Mouse (Mus musculus) CH12.LX (cell line): Measurements from ENCODE around the gene Pfkfb4. TPM values are rescaled to one million over a fixed set of nuclear protein-coding genes. Genes with fewer than 3 reads are reported as not detected.

ENCODE experiments used
- DNase-seq: peaks from one replicate; pipeline ENCODE4 v3.0.0-alpha.2; 2013; ENCODE audit errors: extremely low read depth
- H3K27ac ChIP-seq: 2 replicates; pipeline ENCODE4 v1.5.1; 2012; ENCODE audit warnings: low read depth, mild to moderate bottlenecking, control low read depth, moderate library complexity; ENCODE audit not compliant: insufficient read depth
- H3K27me3 ChIP-seq: replicated peaks from 2 replicates; pipeline ENCODE3; 2012; ENCODE audit warnings: inconsistent platforms
- H3K36me3 ChIP-seq, 2 experiments: replicated peaks in 1 of 2; 2 replicates each; pipeline versions ENCODE3 to v1.6.1; 2012; ENCODE audit warnings: inconsistent platforms in 1 of 2, low read length in 1 of 2, mild to moderate bottlenecking in 1 of 2, mixed read lengths in 1 of 2, moderate library complexity in 1 of 2; ENCODE audit not compliant: control insufficient read depth in 1 of 2, insufficient read depth in 1 of 2
- H3K4me1 ChIP-seq, 2 experiments: 2 replicates each; pipeline ENCODE4 v1.6.1; 2012; ENCODE audit warnings: inconsistent platforms in 1 of 2, moderate library complexity in 1 of 2; ENCODE audit not compliant: insufficient read depth in 2 of 2, control insufficient read depth in 1 of 2
- H3K4me2 ChIP-seq: 2 replicates; pipeline ENCODE4 v1.6.1; 2012; ENCODE audit warnings: low read depth, mild to moderate bottlenecking, control low read depth; ENCODE audit not compliant: poor library complexity, insufficient read depth, severe bottlenecking
- H3K4me3 ChIP-seq, 3 experiments: fragments of 150-350 bp in 1 of 3; sonication (generic) in 1 of 3; replicated peaks in 1 of 3; 2 replicates each; pipeline versions ENCODE3 to v1.5.1; 2011 to 2012; ENCODE audit warnings: low read depth in 2 of 3, low read length in 2 of 3, mild to moderate bottlenecking in 2 of 3, moderate library complexity in 2 of 3, control low read depth in 1 of 3, improper control_type of control experiment in 1 of 3, inconsistent platforms in 1 of 3, mixed read lengths in 1 of 3; ENCODE audit not compliant: poor library complexity in 1 of 3
- H3K79me2 ChIP-seq: replicated peaks from 2 replicates; pipeline ENCODE4 v1.6.1; 2012; ENCODE audit warnings: mild to moderate bottlenecking, moderate library complexity; ENCODE audit not compliant: control insufficient read depth, poor library complexity, insufficient read depth, severe bottlenecking; ENCODE audit errors: extremely low read depth
- H3K9ac ChIP-seq: 2 replicates; pipeline ENCODE4 v1.6.1; 2012; ENCODE audit warnings: low read depth, mild to moderate bottlenecking, control low read depth, moderate library complexity; ENCODE audit not compliant: insufficient read depth
- H3K9me3 ChIP-seq: replicated peaks from 2 replicates; pipeline ENCODE3; 2012; ENCODE audit warnings: low read length, inconsistent platforms, mixed read lengths
- BHLHE40 ChIP-seq: IDR thresholded peaks from 2 replicates; pipeline ENCODE4 v1.6.1; 2011; ENCODE audit warnings: mild to moderate bottlenecking, low read depth, low read length, improper control_type of control experiment
- CHD1 ChIP-seq: IDR thresholded peaks from 2 replicates; pipeline ENCODE4 v1.6.1; 2012; ENCODE audit warnings: low read depth, low read length, improper control_type of control experiment, inconsistent platforms
- CHD2 ChIP-seq: IDR thresholded peaks from 2 replicates; pipeline ENCODE4 v1.6.1; 2011; ENCODE audit warnings: low read length, improper control_type of control experiment
- CTCF ChIP-seq, 2 experiments: IDR thresholded peaks in 1 of 2; conservative IDR thresholded peaks in 1 of 2; 2 replicates each; pipeline ENCODE4 v1.5.1; 2011 to 2012; ENCODE audit warnings: low read depth in 2 of 2, low read length in 2 of 2, improper control_type of control experiment in 1 of 2, inconsistent platforms in 1 of 2, mild to moderate bottlenecking in 1 of 2, moderate library complexity in 1 of 2
- E2F4 ChIP-seq: IDR thresholded peaks from 2 replicates; pipeline ENCODE4 v1.6.1; 2011; ENCODE audit warnings: low read depth, low read length, improper control_type of control experiment; ENCODE audit not compliant: insufficient replicate concordance
- ELF1 ChIP-seq: IDR thresholded peaks from 2 replicates; pipeline ENCODE4 v1.6.1; 2014; ENCODE audit warnings: low read depth, mild to moderate bottlenecking, inconsistent platforms, low read length, improper control_type of control experiment
- EP300 ChIP-seq: IDR thresholded peaks from 2 replicates; pipeline ENCODE4 v1.6.1; 2011; ENCODE audit warnings: low read length, improper control_type of control experiment
- ETS1 ChIP-seq: conservative IDR thresholded peaks from 2 replicates; pipeline ENCODE4 v1.6.1; 2012; ENCODE audit warnings: low read depth, mild to moderate bottlenecking, inconsistent platforms, low read length, improper control_type of control experiment, moderate library complexity
- GABPA ChIP-seq: IDR thresholded peaks from 2 replicates; pipeline ENCODE4 v1.6.1; 2012; ENCODE audit warnings: low read depth, low read length, improper control_type of control experiment, inconsistent platforms; ENCODE audit not compliant: insufficient replicate concordance
- HCFC1 ChIP-seq: IDR thresholded peaks from 2 replicates; pipeline ENCODE4 v1.6.1; 2012; ENCODE audit warnings: low read depth, mild to moderate bottlenecking, inconsistent platforms, low read length, improper control_type of control experiment
- IRF4 ChIP-seq: IDR thresholded peaks from 2 replicates; pipeline ENCODE4 v1.6.1; 2014; ENCODE audit warnings: low read depth, mild to moderate bottlenecking, inconsistent platforms, low read length, improper control_type of control experiment
- JUN ChIP-seq: IDR thresholded peaks from 2 replicates; pipeline ENCODE4 v1.6.1; 2011; ENCODE audit warnings: low read depth, mild to moderate bottlenecking, low read length, improper control_type of control experiment, moderate library complexity; ENCODE audit not compliant: insufficient read depth
- JUND ChIP-seq: conservative IDR thresholded peaks from 2 replicates; pipeline ENCODE4 v1.6.1; 2011; ENCODE audit warnings: low read depth, low read length, improper control_type of control experiment
- MAFK ChIP-seq: IDR thresholded peaks from 2 replicates; pipeline ENCODE4 v1.6.1; 2011; ENCODE audit warnings: low read length, improper control_type of control experiment; ENCODE audit not compliant: insufficient replicate concordance
- MAX ChIP-seq: IDR thresholded peaks from 2 replicates; pipeline ENCODE4 v1.6.1; 2011; ENCODE audit warnings: low read length, improper control_type of control experiment
- MAZ ChIP-seq: IDR thresholded peaks from 2 replicates; pipeline ENCODE4 v1.6.1; 2012; ENCODE audit warnings: low read depth, mild to moderate bottlenecking, inconsistent platforms, low read length, improper control_type of control experiment, moderate library complexity
- MXI1 ChIP-seq: IDR thresholded peaks from 2 replicates; pipeline ENCODE4 v1.6.1; 2011; ENCODE audit warnings: mild to moderate bottlenecking, low read depth, low read length, improper control_type of control experiment
- MYC ChIP-seq: IDR thresholded peaks from 2 replicates; pipeline ENCODE4 v1.6.1; 2011; ENCODE audit warnings: low read depth, mild to moderate bottlenecking, improper control_type of control experiment, low read length
- NRF1 ChIP-seq: IDR thresholded peaks from 2 replicates; pipeline ENCODE4 v1.6.1; 2014; ENCODE audit warnings: low read depth, mild to moderate bottlenecking, inconsistent platforms, low read length, improper control_type of control experiment, moderate library complexity
- POLR2A ChIP-seq: IDR thresholded peaks from 2 replicates; pipeline ENCODE4 v1.6.1; 2011; ENCODE audit warnings: low read depth, mild to moderate bottlenecking, improper control_type of control experiment, low read length
- RCOR1 ChIP-seq: conservative IDR thresholded peaks from 2 replicates; pipeline ENCODE4 v1.6.1; 2012; ENCODE audit warnings: low read depth, mild to moderate bottlenecking, inconsistent platforms, low read length, improper control_type of control experiment
- SMC3 ChIP-seq: IDR thresholded peaks from 2 replicates; pipeline ENCODE4 v1.6.1; 2011; ENCODE audit warnings: low read depth, low read length, improper control_type of control experiment
- TBP ChIP-seq: conservative IDR thresholded peaks from 2 replicates; pipeline ENCODE4 v1.6.1; 2011; ENCODE audit warnings: low read depth, low read length, improper control_type of control experiment
- TCF12 ChIP-seq: IDR thresholded peaks from 2 replicates; pipeline ENCODE4 v1.6.1; 2014; ENCODE audit warnings: low read depth, mild to moderate bottlenecking, inconsistent platforms, low read length, improper control_type of control experiment
- UBTF ChIP-seq: IDR thresholded peaks from 2 replicates; pipeline ENCODE4 v1.6.1; 2012; ENCODE audit warnings: low read depth, mild to moderate bottlenecking, inconsistent platforms, low read length, improper control_type of control experiment, moderate library complexity
- ZC3H11A ChIP-seq: IDR thresholded peaks from 2 replicates; pipeline ENCODE4 v1.6.1; 2012; ENCODE audit warnings: low read depth, mild to moderate bottlenecking, inconsistent platforms, low read length, improper control_type of control experiment
- ZMIZ1 ChIP-seq: IDR thresholded peaks from 2 replicates; pipeline ENCODE4 v1.6.1; 2012; ENCODE audit warnings: low read depth, mild to moderate bottlenecking, inconsistent platforms, low read length, improper control_type of control experiment
- ZNF384 ChIP-seq: IDR thresholded peaks from 2 replicates; pipeline ENCODE4 v1.6.1; 2012; ENCODE audit warnings: low read depth, low read length, improper control_type of control experiment, inconsistent platforms
- dilution Hi-C: fragments of 300-500 bp; cut with MboI; formaldehyde crosslinking; loops from 2 replicates; pipeline ENCODE4 v1.14.3; 2020; ENCODE audit warnings: low sequenced_read_pairs; ENCODE audit not compliant: extremely low pct_unique_long_range_greater_than_20kb, extremely low pct_ligation_motif_present
- in situ Hi-C: fragments of 300-500 bp; cut with MboI; formaldehyde crosslinking; loops from 3 replicates; pipeline ENCODE4 v1.14.3; 2019; ENCODE audit warnings: low sequenced_read_pairs, low pct_ligation_motif_present, low pct_unique_long_range_greater_than_20kb, mixed read lengths
- polyA plus RNA-seq: library from polyadenylated mRNA; unstranded; fragments of >175 nt; gene quantifications from 2 replicates; pipeline ENCODE4 v1.2.1, GENCODE M21; 2012; ENCODE audit warnings: low read depth; ENCODE audit not compliant: insufficient read length
- total RNA-seq, 2 experiments: library from RNA; depleted of rRNA; stranded (reverse); fragments of 300-350 nt in 1 of 2; fragments of >200 nt in 1 of 2; gene quantifications; 2 replicates each; pipeline ENCODE4 v1.2.3; 2012 to 2014

The Pfkfb4 gene
- total and polyA plus RNA-seq, 3 experiments, result 5.1 to 6.7 (median 5.9) TPM

DNA sequence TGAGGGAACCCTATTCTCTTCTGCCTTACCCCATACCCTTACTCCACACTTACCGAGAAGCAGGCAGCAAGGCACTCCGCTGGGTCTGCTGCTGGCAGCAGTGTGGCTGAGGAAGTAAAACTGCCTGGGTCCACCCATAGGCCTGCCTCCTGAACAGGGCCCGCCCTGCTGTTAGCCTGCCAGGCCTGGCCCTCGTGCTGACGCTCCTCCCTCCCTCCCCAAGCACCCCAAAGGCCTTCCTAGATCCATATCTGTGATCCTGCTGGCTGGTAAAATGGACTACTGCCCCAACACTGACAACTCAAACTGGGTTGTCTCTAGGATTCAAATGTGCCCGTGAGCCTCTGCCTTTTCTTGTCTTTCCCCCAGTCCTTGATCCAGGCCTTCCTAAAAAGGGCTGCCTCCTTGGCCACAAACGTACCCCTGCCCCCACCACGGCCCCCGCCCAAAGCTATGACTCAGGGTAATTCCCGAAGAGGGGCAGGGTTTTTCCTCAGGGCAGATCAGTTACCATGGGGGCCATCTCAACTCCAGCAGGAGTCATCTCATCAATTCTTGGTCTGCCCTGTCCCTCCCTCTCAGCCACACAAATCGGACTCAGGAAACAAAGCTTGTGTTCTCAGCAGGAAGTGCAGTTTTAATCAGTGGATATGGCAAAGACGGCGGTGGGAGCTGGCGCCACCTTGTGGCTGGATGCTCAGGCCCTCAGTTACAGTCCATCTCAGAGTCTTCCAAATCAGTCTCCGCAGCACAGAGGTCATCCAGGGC is 67.7 kb downstream of the Pfkfb4 start, which contains the start of gene Trex1 (continued):
- TF ChIP-seq MXI1 (no peak; the same call in 1 of the 2 replicates), NRF1 (0 out of 2 replicates have a peak, but pooled peaks have one; percentile 2), CTCF (conservative IDR thresholded peaks at IDR 0.05 in 1 of 2, IDR thresholded peaks at IDR 0.05 in 1 of 2; ENCODE audit: low read depth in 2 of 2, low read length in 2 of 2) (peak; percentile 84 to 97), JUN (no peak), ZNF384 (no peak), ZMIZ1 (peak; percentile 96), TBP (peak; percentile 84), TCF12 (peak; percentile 82), UBTF (0 out of 2 replicates have a peak, but pooled peaks have one; percentile 29), ZC3H11A (peak; percentile 47; the same call in 1 of the 2 replicates), RCOR1 (no peak), HCFC1 (peak; percentile 55), MAX (peak; percentile 81; the same call in 1 of the 2 replicates), SMC3 (peak; percentile 97), ETS1 (peak; percentile 76), POLR2A (peak; percentile 95), MAZ (peak; percentile 95), BHLHE40 (peak; percentile 50; the same call in 1 of the 2 replicates), JUND (no peak), CHD2 (peak; percentile 58), GABPA (no peak), IRF4 (peak; percentile 40; the same call in 1 of the 2 replicates)

- H3K79me2 ChIP-seq, result peaks cover 26% of the 10 kb centered on the region
- H3K9ac ChIP-seq, result peak overlapping the region; percentile 37
- H3K27me3 ChIP-seq, result no peaks in the 10 kb centered on the region
- dilution Hi-C loops (no loop called here), in situ Hi-C loops (no loop called here)
- no peak for DNase-seq
- H3K9me3 ChIP-seq, result no peaks in the 10 kb centered on the region
- peaks cover 57 to 87% of the 10 kb centered on the region in 2 experiments for H3K36me3 ChIP-seq
- peak overlapping the region; percentile 89 for H3K27ac ChIP-seq
- H3K4me1 ChIP-seq, result peaks cover 35 to 48% of the 10 kb centered on the region in 2 experiments
- H3K4me3 ChIP-seq, result peak overlapping the region in 1 of 3 experiments; percentile 40
- H3K4me2 ChIP-seq, result peak overlapping the region; percentile 55
- TF ChIP-seq ELF1 (no peak), MAZ (no peak), NRF1 (no peak), MYC (no peak), TBP (no peak), MAX (no peak), MAFK (no peak), E2F4 (no peak), GABPA (no peak), ZMIZ1 (no peak), CTCF (conservative IDR thresholded peaks at IDR 0.05 in 1 of 2, IDR thresholded peaks at IDR 0.05 in 1 of 2; ENCODE audit: low read depth in 2 of 2, low read length in 2 of 2) (no peak), CHD1 (no peak), RCOR1 (no peak), EP300 (no peak)
Observed at GRCm38 (mm10) chr9:109060184-109060897, 68.8 kb downstream of the Pfkfb4 start.
